Mouse (Mus musculus): ENCODE results near the gene Zfp109. TPM values are rescaled to one million over a fixed set of nuclear protein-coding genes. Genes with fewer than 3 reads are reported as not detected.

Gene Zfp109
- total and polyA plus RNA-seq, 2 experiments, result 1.3 to 3.1 TPM

DNA sequence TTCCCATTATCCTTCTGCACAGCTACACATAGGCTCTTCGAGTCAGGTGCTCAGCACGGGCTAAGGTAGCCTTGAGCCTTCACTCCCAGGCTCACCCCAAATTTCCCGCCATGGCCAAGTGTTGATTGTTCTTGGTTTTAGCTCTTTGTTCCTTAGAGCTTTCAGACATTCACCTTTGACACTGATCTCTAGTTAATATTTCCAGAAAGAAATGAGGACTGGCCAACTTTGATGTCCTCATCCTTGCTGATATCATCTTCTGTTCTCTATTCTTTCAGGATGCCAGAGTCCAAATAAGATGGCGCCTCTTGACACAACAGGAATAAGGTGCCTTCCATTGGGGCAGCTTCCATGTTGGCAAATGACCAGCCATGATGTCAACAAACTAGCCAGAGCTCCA lies 37.1 kb upstream of the Zfp109 start:
- Histone ChIP-seq H3K27ac (replicated peaks; ENCODE audit: insufficient read depth, low read depth, low read length) (no peak overlapping the region), H3K79me2 (ENCODE audit: control insufficient read depth, insufficient read depth, low read length) (no peaks in the 10 kb centered on the region), H3K36me3 (ENCODE audit: control insufficient read depth, insufficient read depth, low read length) (peaks cover 15% of the 10 kb centered on the region), H3K4me1 (ENCODE audit: control insufficient read depth, insufficient read depth, low read length) (no peaks in the 10 kb centered on the region), H3K9ac (ENCODE audit: low read depth, low read length) (no peak overlapping the region), H3K4me3 (ENCODE audit: insufficient read depth, low read depth, low read length) (no peak overlapping the region), H3K27me3 (ENCODE audit: control insufficient read depth, insufficient read depth, low read length) (no peaks in the 10 kb centered on the region)
- peak; percentile 17 for DNase-seq (ENCODE audit: extremely low read depth, low read depth, low spot score)
- no peak for TF ChIP-seq CTCF (IDR thresholded peaks at IDR 0.05; ENCODE audit: low read depth, low read length)
- TF ChIP-seq POLR2A (IDR thresholded peaks at IDR 0.05; ENCODE audit: extremely low read depth, insufficient read depth, low read length), result no peak
- WGBS, result 89% methylated on average over 4 of the region's 4 CpGs

GRCm38 (mm10) chr7:24271191-24271590 lies 33.8 kb upstream of the Zfp109 start:
- TF ChIP-seq POLR2A (IDR thresholded peaks at IDR 0.05; ENCODE audit: extremely low read depth, insufficient read depth, low read length) (no peak), CTCF (IDR thresholded peaks at IDR 0.05; ENCODE audit: low read depth, low read length) (no peak)

DNA sequence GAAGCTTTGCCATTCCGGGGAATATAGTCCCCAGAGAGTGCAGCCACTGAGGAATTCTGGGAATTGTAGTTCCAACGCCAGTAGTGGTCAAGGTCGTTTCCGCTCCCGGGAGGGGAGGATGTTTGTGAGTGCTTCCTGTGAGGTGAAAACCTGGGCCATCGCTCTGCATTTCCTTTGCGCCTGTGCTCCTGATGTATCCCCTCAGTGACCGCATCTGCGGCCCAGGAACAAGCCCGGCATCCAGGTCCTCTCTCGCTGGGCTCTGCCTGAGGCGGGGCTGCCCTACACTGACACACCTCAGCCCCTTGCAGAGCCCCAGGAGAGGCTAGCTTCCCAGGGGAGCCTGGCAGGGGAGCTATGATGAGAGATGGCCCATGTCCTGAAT lies 32.9 kb upstream of the Zfp109 start, which contains the start of gene Zfp93:
Gene Zfp93 (plus strand): TSS at position 133 of the 385 bp plus-strand sequence.
- H3K79me2 ChIP-seq (ENCODE audit: control insufficient read depth, insufficient read depth, low read length), result no peaks in the 10 kb centered on the region
- peak within 1 kb of the TSS; percentile 62 for H3K9ac ChIP-seq (ENCODE audit: low read depth, low read length)
- peak within 1 kb of the TSS; percentile 69 for H3K4me3 ChIP-seq (ENCODE audit: insufficient read depth, low read depth, low read length)
- WGBS, result 2% methylated on average over 12 of the region's 12 CpGs
- H3K27ac ChIP-seq (replicated peaks; ENCODE audit: insufficient read depth, low read depth, low read length), result no peak within 1 kb of the TSS
- no peaks in the 10 kb centered on the region for H3K27me3 ChIP-seq (ENCODE audit: control insufficient read depth, insufficient read depth, low read length)
- H3K36me3 ChIP-seq (ENCODE audit: control insufficient read depth, insufficient read depth, low read length), result peaks cover 15% of the 10 kb centered on the region
- TF ChIP-seq CTCF (IDR thresholded peaks at IDR 0.05; ENCODE audit: low read depth, low read length), result no peak
- TF ChIP-seq POLR2A (IDR thresholded peaks at IDR 0.05; ENCODE audit: extremely low read depth, insufficient read depth, low read length), result 0 out of 2 replicates have a peak, but pooled peaks have one; percentile 35
- DNase-seq (ENCODE audit: extremely low read depth, low read depth, low spot score), result peak; percentile 91
- H3K4me1 ChIP-seq (ENCODE audit: control insufficient read depth, insufficient read depth, low read length), result no peaks in the 10 kb centered on the region

More at GRCm38 (mm10) chr7:24271191-24271590, 33.8 kb upstream of the Zfp109 start:
- Histone ChIP-seq H3K36me3 (ENCODE audit: control insufficient read depth, insufficient read depth, low read length) (peaks cover 15% of the 10 kb centered on the region), H3K4me3 (ENCODE audit: insufficient read depth, low read depth, low read length) (no peak overlapping the region), H3K9ac (ENCODE audit: low read depth, low read length) (no peak overlapping the region), H3K4me1 (ENCODE audit: control insufficient read depth, insufficient read depth, low read length) (no peaks in the 10 kb centered on the region), H3K79me2 (ENCODE audit: control insufficient read depth, insufficient read depth, low read length) (no peaks in the 10 kb centered on the region), H3K27me3 (ENCODE audit: control insufficient read depth, insufficient read depth, low read length) (no peaks in the 10 kb centered on the region), H3K27ac (replicated peaks; ENCODE audit: insufficient read depth, low read depth, low read length) (no peak overlapping the region)
- no peak for DNase-seq (ENCODE audit: extremely low read depth, low read depth, low spot score)
- WGBS, result 95% methylated on average over 6 of the region's 6 CpGs

- Histone ChIP-seq H3K4me3 (ENCODE audit: insufficient read depth, low read depth, low read length) (peak overlapping the region; percentile 69), H3K27ac (replicated peaks; ENCODE audit: insufficient read depth, low read depth, low read length) (no peak overlapping the region), H3K9ac (ENCODE audit: low read depth, low read length) (peak overlapping the region; percentile 31; the same call in 1 of the 2 replicates), H3K36me3 (ENCODE audit: control insufficient read depth, insufficient read depth, low read length) (peaks cover 11% of the 10 kb centered on the region), H3K4me1 (ENCODE audit: control insufficient read depth, insufficient read depth, low read length) (no peaks in the 10 kb centered on the region), H3K79me2 (ENCODE audit: control insufficient read depth, insufficient read depth, low read length) (no peaks in the 10 kb centered on the region), H3K27me3 (ENCODE audit: control insufficient read depth, insufficient read depth, low read length) (no peaks in the 10 kb centered on the region)
- no peak for TF ChIP-seq CTCF (IDR thresholded peaks at IDR 0.05; ENCODE audit: low read depth, low read length)
- TF ChIP-seq POLR2A (IDR thresholded peaks at IDR 0.05; ENCODE audit: extremely low read depth, insufficient read depth, low read length), result no peak
- WGBS, result 35% methylated on average over 7 of the region's 7 CpGs
- no peak for DNase-seq (ENCODE audit: extremely low read depth, low read depth, low spot score)
Measured at GRCm38 (mm10) chr7:24269667-24270287, 32.4 kb upstream of the Zfp109 start.

DNA sequence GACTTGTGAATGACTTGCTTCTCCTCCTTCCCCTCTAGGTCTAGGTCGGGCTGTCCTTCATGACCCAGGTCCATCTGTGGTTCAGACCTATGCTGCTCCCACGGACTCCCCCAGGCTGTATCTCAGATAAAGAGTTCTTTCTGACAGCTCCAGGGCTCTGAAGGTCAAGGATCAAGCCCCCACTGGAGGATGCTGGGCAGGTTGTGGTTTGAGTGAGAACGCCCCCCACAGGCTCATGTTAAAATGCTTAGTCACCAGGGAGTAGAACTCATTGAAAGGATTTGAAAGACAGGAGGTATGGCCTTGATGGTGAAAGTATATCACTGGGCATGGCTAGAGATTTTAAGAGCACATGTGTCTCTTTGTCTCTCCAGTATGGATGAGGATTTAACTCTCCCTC lies 31.9 kb upstream of the Zfp109 start:
- Histone ChIP-seq H3K36me3 (ENCODE audit: control insufficient read depth, insufficient read depth, low read length) (peaks cover 6% of the 10 kb centered on the region), H3K4me1 (ENCODE audit: control insufficient read depth, insufficient read depth, low read length) (no peaks in the 10 kb centered on the region), H3K9ac (ENCODE audit: low read depth, low read length) (no peak overlapping the region), H3K79me2 (ENCODE audit: control insufficient read depth, insufficient read depth, low read length) (no peaks in the 10 kb centered on the region), H3K27ac (replicated peaks; ENCODE audit: insufficient read depth, low read depth, low read length) (no peak overlapping the region), H3K27me3 (ENCODE audit: control insufficient read depth, insufficient read depth, low read length) (no peaks in the 10 kb centered on the region), H3K4me3 (ENCODE audit: insufficient read depth, low read depth, low read length) (no peak overlapping the region)
- no peak for TF ChIP-seq POLR2A (IDR thresholded peaks at IDR 0.05; ENCODE audit: extremely low read depth, insufficient read depth, low read length)
- 78% methylated on average over 3 of the region's 3 CpGs for WGBS
- no peak for DNase-seq (ENCODE audit: extremely low read depth, low read depth, low spot score)

Measured in liver, adult 2 months (tissue).